Mouse (Mus musculus) ES-E14 (cell line): Measurements from ENCODE around the gene Ostf1.

Source experiments
- CHD2 ChIP-seq: IDR thresholded peaks from 2 replicates; pipeline ENCODE4 v1.6.1; 2014; ENCODE audit warnings: mild to moderate bottlenecking, low read depth, low read length, inconsistent platforms
- HCFC1 ChIP-seq: IDR thresholded peaks from 2 replicates; pipeline ENCODE4 v1.6.1; 2012; ENCODE audit warnings: low read length, inconsistent platforms, borderline replicate concordance; ENCODE audit not compliant: insufficient read depth
- MAFK ChIP-seq: IDR thresholded peaks from 2 replicates; pipeline ENCODE4 v1.6.1; 2014; ENCODE audit warnings: mild to moderate bottlenecking, low read depth, low read length, inconsistent platforms; ENCODE audit not compliant: insufficient read depth
- ZC3H11A ChIP-seq: IDR thresholded peaks from 2 replicates; pipeline ENCODE4 v1.6.1; 2012; ENCODE audit warnings: low read depth, mild to moderate bottlenecking, inconsistent platforms, low read length, borderline replicate concordance
- ZNF384 ChIP-seq: IDR thresholded peaks from 2 replicates; pipeline ENCODE4 v1.6.1; 2012; ENCODE audit warnings: low read depth, low read length, inconsistent platforms

DNA sequence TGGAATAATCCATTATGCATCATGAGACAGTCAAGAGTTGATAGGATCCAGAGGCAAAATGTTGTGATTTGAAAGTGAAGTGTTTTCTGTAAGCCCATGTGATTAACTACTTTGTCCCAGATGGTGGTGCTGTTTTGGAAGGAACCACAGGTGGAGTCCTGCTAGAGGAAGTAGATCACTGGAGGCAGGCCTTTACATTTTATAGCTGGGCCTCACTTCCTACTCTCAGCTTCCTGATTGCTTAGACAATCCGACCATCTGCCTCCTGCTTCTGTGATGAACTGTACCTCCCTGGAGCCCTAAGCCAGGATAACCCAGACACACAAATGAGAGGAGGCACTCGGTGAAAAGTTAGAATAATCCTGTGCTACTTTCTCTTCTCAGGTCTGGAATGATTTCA lies 32.3 kb upstream of the Ostf1 start:
- TF ChIP-seq ZC3H11A: no peak
- no peak for TF ChIP-seq ZNF384
- TF ChIP-seq CHD2: no peak
- no peak for TF ChIP-seq HCFC1
- TF ChIP-seq MAFK: no peak
